23 mouse cellular contexts compared by ENCODE assay signal in the genomic region with DNA sequence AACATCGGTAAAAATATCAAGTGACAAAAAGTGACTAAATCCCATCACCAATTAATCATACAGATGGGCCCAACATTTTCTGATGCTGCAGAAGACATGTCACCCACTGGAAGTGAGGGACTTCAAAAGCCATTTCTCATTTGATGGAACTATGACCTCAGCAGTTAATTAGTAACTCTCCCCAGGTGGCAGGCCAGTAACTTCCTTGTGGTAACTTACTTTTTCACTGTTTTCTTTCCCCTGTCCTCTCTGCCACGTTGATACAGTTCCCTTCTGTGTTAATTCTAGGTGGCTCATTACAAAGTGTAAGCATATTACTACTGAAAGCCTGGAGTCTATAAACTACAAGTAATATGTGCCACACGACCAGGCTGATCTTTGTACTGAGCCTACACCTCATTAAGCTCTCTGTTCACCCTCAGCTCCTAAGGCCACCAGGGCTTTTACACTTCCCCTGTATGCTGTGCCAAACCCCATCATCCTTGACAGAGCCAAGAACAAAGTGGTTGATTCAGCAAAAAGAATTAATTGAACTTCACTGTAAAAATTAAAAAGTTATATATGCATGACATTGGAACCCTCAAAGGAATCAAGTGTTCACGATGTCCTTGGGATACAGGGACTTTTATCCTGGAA.
DNase-seq lines count a peak whose midpoint lies in the region; ATAC-seq and TF ChIP-seq lines count a peak whose summit lies in the region.
"Had no signal": no experiment of that assay in that cellular context is flagged by ENCODE, and none has a peak within 500 bp of the region (broad histone marks: within the 10 kb centered on the region; RNA-seq: fewer than 3 reads in every experiment).

No protein-coding gene starts in this region.

- no peaks in the 10 kb centered on the region; the same call in 1 of the 2 replicates for H3K36me3 ChIP-seq in liver, embryonic 13.5 days
- no peaks in the 10 kb centered on the region for H3K36me3 ChIP-seq in liver, embryonic 11.5 days (ENCODE audit: control insufficient read depth, insufficient read depth, low read length)
- H3K36me3 ChIP-seq in kidney, adult 2 months (ENCODE audit: control insufficient read depth, insufficient read depth, low read length): peaks cover 1% of the 10 kb centered on the region; the same call in 1 of the 2 replicates
- H3K36me3 ChIP-seq in heart, adult 2 months (ENCODE audit: control insufficient read depth, insufficient read depth, low read length): peaks cover 8% of the 10 kb centered on the region
- H3K36me3 ChIP-seq: embryonic facial prominence, embryonic 13.5 days; forebrain, embryonic 12.5 days; heart, embryonic 10.5 days; hindbrain, embryonic 15.5 days; limb, embryonic 13.5 days; midbrain, embryonic 10.5 days had no signal

- no peak for TF ChIP-seq POLR2A in kidney, adult 2 months (IDR thresholded peaks at IDR 0.05; ENCODE audit: low read depth, low read length)
- no peak for TF ChIP-seq POLR2A in heart, adult 2 months (IDR thresholded peaks at IDR 0.05; ENCODE audit: insufficient read depth, low read depth, low read length)

- H3K27ac ChIP-seq in liver, embryonic 13.5 days: peak overlapping the region; percentile 34; the same call in 1 of the 2 replicates
- no peak overlapping the region for H3K27ac ChIP-seq in liver, embryonic 11.5 days (ENCODE audit: low read depth, low read length)
- peak overlapping the region; percentile 26; the same call in 1 of the 2 replicates for H3K27ac ChIP-seq in kidney, adult 2 months (ENCODE audit: insufficient read depth, low read depth, low read length)
- H3K27ac ChIP-seq in heart, adult 2 months: no peak overlapping the region
- H3K27ac ChIP-seq: embryonic facial prominence, embryonic 13.5 days; forebrain, embryonic 12.5 days; heart, embryonic 10.5 days; hindbrain, embryonic 15.5 days; limb, embryonic 13.5 days; midbrain, embryonic 10.5 days had no signal

- H3K27me3 ChIP-seq in liver, embryonic 13.5 days: no peaks in the 10 kb centered on the region
- no peaks in the 10 kb centered on the region for H3K27me3 ChIP-seq in liver, embryonic 11.5 days (replicated peaks; ENCODE audit: control insufficient read depth, insufficient read depth, low read length)
- no peaks in the 10 kb centered on the region for H3K27me3 ChIP-seq in kidney, adult 2 months (replicated peaks; ENCODE audit: control insufficient read depth, insufficient read depth, low read length)
- no peaks in the 10 kb centered on the region for H3K27me3 ChIP-seq in heart, adult 2 months (ENCODE audit: control insufficient read depth, insufficient read depth, low read length)
- H3K27me3 ChIP-seq: embryonic facial prominence, embryonic 13.5 days; forebrain, embryonic 12.5 days; hindbrain, embryonic 15.5 days; limb, embryonic 13.5 days had no signal

- 68% methylated on average over 4 of the region's 4 CpGs for WGBS in liver, embryonic 13.5 days (ENCODE audit: insufficient replicate concordance)
- 64% methylated on average over 4 of the region's 4 CpGs for WGBS in liver, embryonic 11.5 days
- WGBS in kidney, adult 2 months: 42% methylated on average over 4 of the region's 4 CpGs
- 71% methylated on average over 4 of the region's 4 CpGs for WGBS in heart, adult 2 months

- no peak for TF ChIP-seq CTCF in kidney, adult 2 months (conservative IDR thresholded peaks at IDR 0.05; ENCODE audit: insufficient read depth, insufficient read length, low read depth, low read length)
- no peak for TF ChIP-seq CTCF in heart, adult 2 months (IDR thresholded peaks at IDR 0.05)

- no peaks in the 10 kb centered on the region for H3K9me3 ChIP-seq in liver, embryonic 13.5 days (replicated peaks)
- no peaks in the 10 kb centered on the region for H3K9me3 ChIP-seq in liver, embryonic 11.5 days (ENCODE audit: control insufficient read depth, low read length)
- H3K9me3 ChIP-seq: embryonic facial prominence, embryonic 13.5 days; forebrain, embryonic 12.5 days; G1E; heart, embryonic 10.5 days; hindbrain, embryonic 15.5 days; limb, embryonic 13.5 days; midbrain, embryonic 10.5 days had no signal

- H3K79me2 ChIP-seq in heart, adult 2 months (replicated peaks; ENCODE audit: control insufficient read depth, insufficient read depth, low read length): no peaks in the 10 kb centered on the region

- H3K4me1 ChIP-seq in liver, embryonic 13.5 days (replicated peaks): peaks cover 1% of the 10 kb centered on the region
- H3K4me1 ChIP-seq in liver, embryonic 11.5 days (replicated peaks; ENCODE audit: control insufficient read depth, insufficient read depth, low read length): peaks cover under 1% of the 10 kb centered on the region; the same call in 1 of the 2 replicates
- peaks cover 21% of the 10 kb centered on the region for H3K4me1 ChIP-seq in kidney, adult 2 months (ENCODE audit: control insufficient read depth, insufficient read depth, low read length)
- H3K4me1 ChIP-seq in heart, adult 2 months (ENCODE audit: control insufficient read depth, insufficient read depth, low read length): peaks cover 1% of the 10 kb centered on the region; the same call in 1 of the 2 replicates
- H3K4me1 ChIP-seq: embryonic facial prominence, embryonic 13.5 days; forebrain, embryonic 12.5 days; heart, embryonic 10.5 days; hindbrain, embryonic 15.5 days; limb, embryonic 13.5 days; midbrain, embryonic 10.5 days had no signal

- no peak overlapping the region for H3K9ac ChIP-seq in liver, embryonic 13.5 days
- no peak overlapping the region for H3K9ac ChIP-seq in liver, embryonic 11.5 days (ENCODE audit: low read depth, low read length)
- no peak overlapping the region for H3K9ac ChIP-seq in heart, adult 2 months (ENCODE audit: low read depth, low read length)
- H3K9ac ChIP-seq: embryonic facial prominence, embryonic 13.5 days; forebrain, embryonic 12.5 days; hindbrain, embryonic 15.5 days; limb, embryonic 13.5 days had no signal

- intact Hi-C loops in heart, postnatal 25 days (cut with DNase I): no loop called here
- intact Hi-C loops in heart, adult 2 months (cut with DNase I): no loop called here

- no peak for DNase-seq in liver, embryonic 13.5 days
- DNase-seq in liver, embryonic 11.5 days (ENCODE audit: low spot score): no peak
- peak; percentile 83 for DNase-seq in kidney, adult 2 months
- DNase-seq in kidney, postnatal 14 days: peak; percentile 30
- no peak for DNase-seq in heart, postnatal 25 days (ENCODE audit: low spot score)
- no peak for DNase-seq in heart, adult 2 months
- DNase-seq in gastrocnemius, postnatal 10 days: no peak
- DNase-seq: adrenal gland, adult 8-10 months; cerebellum, adult 2 months; cerebellum, postnatal 25 days; lung, adult 18-20 months; lung, postnatal 10 days; right cerebral cortex, postnatal 14 days; thymus, postnatal 14 days had no signal

- no peak overlapping the region for H3K4me2 ChIP-seq in liver, embryonic 13.5 days
- H3K4me2 ChIP-seq in liver, embryonic 11.5 days: no peak overlapping the region
- H3K4me2 ChIP-seq: embryonic facial prominence, embryonic 13.5 days; forebrain, embryonic 12.5 days; hindbrain, embryonic 15.5 days; limb, embryonic 13.5 days had no signal

- no peak for TF ChIP-seq EP300 in heart, adult 2 months (IDR thresholded peaks at IDR 0.05; ENCODE audit: insufficient read depth, low read depth, low read length)

- no peak; the same call in 1 of the 2 replicates for ATAC-seq in liver, embryonic 13.5 days (ENCODE audit: low read depth)
- ATAC-seq in liver, embryonic 11.5 days (replicated peaks; ENCODE audit: low FRiP score): no peak
- ATAC-seq: activated CD4-positive, CD25-positive, alpha-beta regulatory T cell, adult 4 months had no signal

- H3K4me3 ChIP-seq in liver, embryonic 13.5 days (replicated peaks): no peak overlapping the region
- H3K4me3 ChIP-seq in liver, embryonic 11.5 days (ENCODE audit: low read depth, low read length): no peak overlapping the region
- H3K4me3 ChIP-seq in kidney, adult 2 months (ENCODE audit: insufficient read depth, low read depth, low read length): no peak overlapping the region
- no peak overlapping the region for H3K4me3 ChIP-seq in heart, adult 2 months
- H3K4me3 ChIP-seq: embryonic facial prominence, embryonic 13.5 days; erythroblast, embryonic 14.5 days; forebrain, embryonic 12.5 days; heart, embryonic 10.5 days; hindbrain, embryonic 15.5 days; limb, embryonic 13.5 days; midbrain, embryonic 10.5 days had no signal

Comparison
In these comparisons a context has a peak if more than half of its experiments do, and no peak if none do; other contexts are left out.
1. H3K27ac ChIP-seq: peak in liver, embryonic 13.5 days (single experiment) and kidney, adult 2 months (single experiment); none in liver, embryonic 11.5 days (single experiment) and heart, adult 2 months (single experiment).
2. DNase-seq: peak in kidney, adult 2 months (single experiment) and kidney, postnatal 14 days (single experiment); none in liver, embryonic 13.5 days (single experiment), liver, embryonic 11.5 days (single experiment), heart, postnatal 25 days (single experiment), heart, adult 2 months (0 of 2) and gastrocnemius, postnatal 10 days (single experiment).